Mouse (Mus musculus) heart, adult 18-20 months (tissue): ENCODE measurements at regions not wholly inside any gene's neighbourhood (a gene's known extent, or its start where the extent isn't known, plus 50 kb on each side); places are given as distances from the start of the nearest gene placed in this dataset.

Experiments
- DNase-seq, 2 experiments: peaks; one replicate each; pipeline ENCODE4 v3.0.0; 2021 to 2022; ENCODE audit warnings: mixed read lengths in 1 of 2

GRCm38 (mm10) chr2:147503962-147504361 lies 142.2 kb downstream of the Pax1 start:
- DNase-seq = no peak

- no peak for DNase-seq
Measured at GRCm38 (mm10) chr2:147498731-147499130, 137.0 kb downstream of the Pax1 start.

GRCm38 (mm10) chr2:147455932-147456331 lies 94.2 kb downstream of the Pax1 start:
- no peak for DNase-seq

- no peak for DNase-seq
Measured at GRCm38 (mm10) chr2:147454362-147455257, 92.9 kb downstream of the Pax1 start.
